Mouse (Mus musculus): ENCODE measurements around the gene Galnt14.

The Galnt14 gene

DNA sequence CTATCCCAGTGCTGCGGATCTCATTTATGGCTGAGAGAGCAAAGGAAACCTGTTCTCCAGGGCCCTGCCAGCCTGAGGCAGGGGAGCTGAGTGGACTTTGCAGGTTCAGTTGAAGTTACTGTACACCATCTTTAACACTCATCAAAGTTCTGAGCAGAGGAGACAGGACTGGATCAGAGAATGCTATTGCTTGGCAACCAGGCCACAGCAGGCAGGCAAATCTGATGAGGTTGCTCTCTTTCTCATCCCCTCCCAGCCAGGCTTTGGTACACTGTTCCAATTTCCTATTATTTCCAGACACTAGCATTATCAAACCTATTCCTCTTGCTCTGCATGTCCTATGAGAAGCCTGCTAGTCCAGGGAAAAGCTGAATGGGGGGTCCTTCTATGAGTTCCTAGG lies 41.3 kb downstream of the Galnt14 start:
- no peak for DNase-seq (ENCODE audit: low read depth, low spot score)

DNA sequence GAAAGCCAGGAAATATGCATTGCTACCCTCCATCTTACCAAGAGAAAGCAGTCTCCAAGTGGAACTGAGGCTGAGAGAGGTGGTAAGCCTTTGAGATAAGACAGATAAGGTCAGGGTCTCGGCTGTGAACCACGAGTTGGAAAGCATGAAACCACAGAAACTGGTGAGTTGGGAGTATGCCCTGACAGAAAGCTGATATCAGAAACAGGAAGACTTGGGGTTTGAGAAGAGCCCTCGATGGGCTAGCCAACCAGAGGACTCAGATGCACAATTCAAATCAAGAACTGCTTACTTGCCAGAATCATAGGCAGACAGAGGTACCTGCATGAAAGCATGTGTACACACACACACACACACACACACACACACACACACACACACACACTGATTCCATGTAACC lies 47.0 kb downstream of the Galnt14 start:
- DNase-seq (ENCODE audit: low read depth, low spot score) = no peak

DNA sequence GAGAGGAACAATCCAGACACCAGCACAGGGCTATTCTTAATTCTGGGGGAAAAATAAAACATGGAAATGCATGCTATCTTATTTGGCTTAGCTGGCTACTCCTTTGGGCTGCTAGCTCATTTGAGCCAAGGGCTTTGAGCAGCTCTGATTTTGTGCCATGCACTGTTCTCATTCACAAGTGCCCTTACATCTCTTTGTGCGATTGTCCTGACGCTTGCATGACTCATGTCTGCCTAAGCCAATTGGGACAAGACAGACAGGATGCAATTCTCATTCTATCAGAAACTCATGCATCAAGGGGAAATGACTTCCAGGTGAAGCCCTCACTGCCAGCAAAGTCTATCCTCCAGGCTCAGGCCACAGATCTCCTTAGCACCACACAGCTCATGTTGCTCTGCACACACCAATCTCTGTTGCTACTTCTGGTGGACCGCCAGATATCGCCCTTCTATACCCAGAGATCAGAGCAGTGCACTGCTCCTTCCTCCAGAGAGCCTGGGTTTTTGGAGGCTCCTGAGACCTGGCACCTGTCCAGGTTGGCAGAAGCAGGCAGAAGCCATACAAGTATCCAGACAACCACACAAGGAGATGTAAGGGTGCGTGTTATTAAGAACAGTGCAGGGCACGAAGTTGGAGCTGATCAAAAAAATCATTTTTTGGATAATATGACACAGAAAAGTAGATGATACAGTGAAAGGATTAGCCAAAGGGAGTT lies 51.4 kb downstream of the Galnt14 start:
- no peak for DNase-seq (ENCODE audit: low read depth, low spot score)

DNA sequence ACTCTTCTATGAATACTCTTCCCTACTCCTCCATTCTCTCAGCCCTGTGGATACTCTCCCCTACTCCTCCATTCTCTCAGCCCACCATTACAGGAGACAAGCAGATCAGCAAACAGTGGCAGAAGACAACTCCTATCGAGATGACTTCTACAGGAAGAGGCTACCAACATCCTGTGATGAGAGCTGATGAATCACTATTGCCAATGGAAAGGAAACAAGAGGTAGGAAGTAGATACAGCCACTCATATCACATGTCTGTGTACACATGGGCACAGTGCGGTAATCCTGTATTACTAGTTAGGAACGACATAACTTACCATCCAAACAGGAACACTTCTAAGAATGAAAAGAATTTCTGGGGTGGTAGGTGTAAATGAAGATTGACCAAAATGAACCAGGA lies 53.9 kb downstream of the Galnt14 start:
- DNase-seq (ENCODE audit: low read depth, low spot score) = no peak

- no peak for DNase-seq (ENCODE audit: low read depth, low spot score)
Observed at GRCm38 (mm10) chr17:73654261-73654660, 56.0 kb downstream of the Galnt14 start.

- DNase-seq (ENCODE audit: low read depth, low spot score) = no peak
Observed at GRCm38 (mm10) chr17:73649371-73649770, 60.9 kb downstream of the Galnt14 start.

- DNase-seq (ENCODE audit: low read depth, low spot score) = no peak
Observed at GRCm38 (mm10) chr17:73641676-73642075, 68.6 kb downstream of the Galnt14 start.

- no peak for DNase-seq (ENCODE audit: low read depth, low spot score)
Observed at GRCm38 (mm10) chr17:73640117-73640480, 70.2 kb downstream of the Galnt14 start.

DNA sequence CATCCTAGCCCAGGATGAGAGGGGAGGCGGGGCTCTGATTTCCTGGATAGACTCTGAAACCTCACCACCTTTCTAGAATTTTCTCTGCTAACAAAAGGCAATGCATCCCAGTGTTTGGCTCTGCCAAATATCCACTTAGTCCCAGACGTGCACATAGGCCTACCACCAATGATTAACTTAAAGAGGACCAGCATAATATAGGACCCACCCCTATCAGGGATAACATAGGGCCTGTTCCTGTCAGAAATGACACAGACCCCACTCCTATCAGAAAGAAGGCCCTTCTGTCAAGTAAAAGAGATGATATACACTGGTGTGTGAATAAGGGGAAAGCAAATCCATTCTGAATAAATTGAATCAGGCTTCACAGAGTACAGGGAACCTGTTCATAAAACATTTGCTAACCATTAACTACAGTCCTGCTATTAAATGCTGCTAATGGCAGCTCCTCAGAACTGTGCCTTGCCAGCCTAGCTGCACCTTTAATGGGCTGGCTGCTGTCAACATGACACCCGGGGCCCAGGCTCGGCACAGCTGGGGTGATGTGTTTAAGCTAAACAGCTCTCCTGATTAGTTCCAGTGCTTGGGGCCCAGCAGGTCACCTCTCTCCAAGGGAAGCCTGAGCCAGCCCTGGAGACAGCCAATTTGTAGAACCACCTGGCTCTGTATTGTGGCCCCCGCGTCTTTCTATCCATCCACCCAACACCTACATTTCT lies 70.7 kb downstream of the Galnt14 start:
- DNase-seq (ENCODE audit: low read depth, low spot score) = no peak

- DNase-seq (ENCODE audit: low read depth, low spot score) = no peak
Observed at GRCm38 (mm10) chr17:73636988-73637387, 73.3 kb downstream of the Galnt14 start.

DNA sequence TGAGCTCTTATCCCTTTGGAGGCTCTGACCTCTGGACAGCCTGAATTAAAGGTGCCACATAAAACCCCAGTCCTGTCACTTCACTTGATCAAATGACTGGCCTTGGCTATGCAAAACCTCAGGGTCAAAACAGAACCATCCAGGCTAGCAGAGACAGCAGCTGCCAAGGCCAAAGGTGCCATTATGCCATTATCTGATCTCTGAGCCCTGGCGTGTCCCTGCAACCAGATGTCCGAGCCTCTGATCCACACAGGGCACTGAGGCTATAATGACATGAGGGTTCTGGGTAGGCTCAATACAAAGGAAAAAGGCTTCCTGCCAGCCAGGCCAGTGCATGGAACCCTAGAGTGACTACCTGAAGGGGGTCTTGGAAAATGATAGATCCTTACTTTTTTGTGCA lies 75.4 kb downstream of the Galnt14 start:
- no peak for DNase-seq (ENCODE audit: low read depth, low spot score)

GRCm38 (mm10) chr17:73633991-73634710 lies 76.1 kb downstream of the Galnt14 start:
- peak; percentile 1 for DNase-seq (ENCODE audit: low read depth, low spot score)

DNA sequence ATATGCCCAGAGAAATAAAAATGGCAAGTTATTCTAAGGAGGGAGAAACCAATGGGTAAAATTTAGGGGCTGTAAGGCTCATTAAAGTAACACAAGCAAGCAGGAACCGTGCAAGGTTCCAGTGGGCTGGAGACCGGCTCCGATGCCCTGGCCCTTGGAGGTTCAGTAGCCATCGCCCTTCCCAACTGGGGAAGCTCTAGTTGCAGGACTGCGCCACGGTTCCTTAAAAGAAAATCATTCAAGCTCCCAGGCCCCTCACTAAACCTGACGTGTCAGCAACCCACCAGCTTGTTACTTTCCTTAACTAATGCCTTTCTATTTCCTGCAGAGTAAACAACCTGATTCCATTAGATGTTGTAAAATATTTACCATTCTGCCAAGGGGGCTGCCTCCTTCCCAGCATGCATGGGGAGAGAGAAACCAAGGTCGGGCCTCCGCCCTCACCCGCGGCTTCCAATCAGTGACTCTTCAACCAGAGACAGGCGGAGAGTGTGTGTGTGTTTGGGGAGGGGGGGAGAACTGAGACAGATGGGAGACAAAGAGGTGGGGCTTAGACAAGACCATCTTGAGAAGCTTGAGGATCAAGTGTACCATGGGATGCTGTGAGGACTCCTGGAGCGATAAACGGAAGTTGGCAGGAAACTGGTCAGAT lies 81.9 kb downstream of the Galnt14 start:
- DNase-seq (ENCODE audit: low read depth, low spot score) = no peak

DNA sequence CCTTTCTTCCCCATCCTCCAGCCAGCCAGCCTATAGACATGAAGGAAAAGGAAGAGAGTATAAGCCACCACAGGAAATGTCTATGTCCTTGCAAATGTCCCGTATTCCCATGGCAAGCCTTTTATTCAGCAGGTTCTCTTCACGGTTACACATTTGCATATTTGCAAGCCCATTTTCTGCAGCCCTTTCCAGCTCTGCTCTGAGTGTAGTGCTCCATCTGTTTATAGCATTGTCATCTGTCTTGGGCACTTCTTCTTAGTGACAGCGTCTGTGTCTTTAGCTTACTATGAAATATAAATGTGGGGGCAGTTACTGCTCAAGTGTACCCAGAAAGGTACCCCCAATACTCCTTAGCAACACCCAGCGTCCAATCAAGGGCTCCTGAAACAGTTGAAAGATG lies 83.3 kb downstream of the Galnt14 start:
- no peak for DNase-seq (ENCODE audit: low read depth, low spot score)

DNA sequence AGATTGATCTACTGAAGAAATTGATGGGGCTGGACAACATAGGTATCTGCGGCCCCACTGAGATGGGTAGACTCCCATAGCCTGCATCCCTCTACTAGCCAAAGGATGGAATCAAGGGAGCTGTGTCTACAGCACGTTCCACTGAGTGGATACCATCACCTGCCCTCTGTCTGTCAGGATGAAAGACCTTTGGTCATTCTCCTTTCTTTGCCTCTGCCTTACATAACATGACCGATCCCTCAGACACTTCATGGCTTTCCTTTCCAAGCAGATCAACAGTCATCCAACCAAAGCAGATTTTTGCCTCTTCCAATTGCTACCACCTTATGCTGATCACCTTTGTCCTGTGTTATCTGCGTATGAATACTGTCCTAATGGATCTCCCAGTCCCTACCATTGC lies 90.2 kb downstream of the Galnt14 start:
- DNase-seq (ENCODE audit: low read depth, low spot score) = no peak

DNA sequence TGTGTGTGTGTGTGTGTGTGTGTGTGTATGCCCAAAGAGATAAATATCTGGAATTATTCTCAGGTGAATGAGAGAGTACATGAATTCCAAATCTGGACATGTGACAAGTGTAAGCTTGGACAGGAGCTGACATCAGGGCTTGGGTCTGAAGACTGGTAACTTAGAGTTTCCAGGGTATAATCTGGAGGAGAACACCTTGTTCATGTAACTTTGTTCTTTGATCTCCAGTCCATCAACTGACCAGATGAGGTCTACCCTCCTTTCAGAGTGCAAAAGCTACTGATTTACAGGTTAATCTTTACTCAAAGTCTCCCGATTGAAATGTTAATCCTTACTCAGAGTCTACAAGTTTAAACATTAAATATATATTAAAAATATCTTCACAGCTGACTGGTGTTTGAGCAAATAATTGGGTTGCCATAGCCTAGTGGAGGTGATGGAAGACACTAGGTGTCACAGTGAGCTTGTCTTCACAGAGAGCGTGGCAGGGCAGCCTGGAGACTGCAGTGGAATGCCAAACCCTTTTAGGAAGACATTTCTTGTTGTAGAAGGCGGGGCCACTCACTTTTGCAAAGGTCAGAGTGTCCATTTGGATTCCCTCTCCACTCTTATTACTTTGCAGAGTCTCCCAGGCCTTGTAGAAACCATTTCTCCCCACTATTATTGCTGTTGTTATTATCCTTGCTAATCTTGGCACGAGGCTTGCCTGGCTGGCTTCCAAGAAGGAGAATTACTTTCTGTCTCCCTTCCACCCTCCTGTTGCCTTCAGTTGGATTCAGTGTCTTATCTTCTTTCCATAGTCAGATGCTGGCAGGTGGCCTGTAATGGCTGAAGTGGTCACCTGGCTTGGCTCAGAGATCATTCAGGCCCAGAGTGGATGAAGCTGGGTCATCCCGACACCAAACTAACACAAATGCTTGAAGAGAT lies 107.4 kb downstream of the Galnt14 start:
- no peak for DNase-seq (ENCODE audit: low read depth, low spot score)

GRCm38 (mm10) chr17:73599923-73600322 lies 110.3 kb downstream of the Galnt14 start:
- DNase-seq (ENCODE audit: low read depth, low spot score) = no peak

- DNase-seq (ENCODE audit: low read depth, low spot score) = no peak
Observed at GRCm38 (mm10) chr17:73592081-73592480, 118.2 kb downstream of the Galnt14 start.

DNA sequence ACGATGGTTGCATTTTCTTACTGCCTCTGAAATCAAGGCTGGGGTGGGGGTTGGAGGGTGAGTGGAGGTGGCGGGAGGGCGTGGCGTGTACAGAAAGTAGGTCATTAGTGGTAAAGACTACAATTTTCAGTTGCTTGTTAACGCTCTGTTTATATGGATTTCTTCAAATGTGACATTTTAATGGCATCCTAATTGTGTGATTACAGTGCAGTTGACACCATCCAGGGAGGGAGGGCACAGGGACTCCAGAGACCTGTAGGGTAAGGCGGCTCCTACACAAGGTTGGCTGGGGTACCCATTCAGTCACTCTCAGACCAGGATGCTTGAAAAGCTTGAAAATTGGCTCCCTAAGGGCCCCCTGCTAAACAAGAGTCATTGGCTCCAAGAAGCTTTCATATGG lies 122.7 kb downstream of the Galnt14 start:
- no peak for DNase-seq (ENCODE audit: low read depth, low spot score)

GRCm38 (mm10) chr17:73574186-73574585 lies 136.1 kb downstream of the Galnt14 start:
- DNase-seq (ENCODE audit: low read depth, low spot score) = peak; percentile 1

DNA sequence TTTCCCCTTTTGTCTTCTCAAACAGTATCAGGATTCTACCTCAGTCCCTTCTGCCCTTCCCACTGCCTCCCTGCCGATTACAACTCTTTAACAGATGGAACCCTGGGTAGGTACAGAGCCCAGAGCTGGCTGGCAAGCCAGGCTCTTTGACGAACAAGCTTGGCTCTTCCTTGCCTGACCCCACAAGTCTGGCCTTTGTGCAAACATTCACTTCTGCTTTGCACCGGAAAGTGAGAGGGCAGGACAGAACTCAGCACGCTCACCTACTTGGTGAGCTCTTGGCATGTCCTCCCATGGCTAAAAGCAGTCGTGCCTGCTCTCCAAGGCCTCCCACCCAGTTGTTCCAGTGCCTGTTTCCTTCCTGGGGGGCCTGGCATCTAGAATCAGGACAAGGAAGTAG lies 137.4 kb downstream of the Galnt14 start:
- no peak for DNase-seq (ENCODE audit: low read depth, low spot score)

Data from ZHBTc4 (cell line).